Mouse (Mus musculus): ENCODE measurements around the gene Glcci1. TPM values are rescaled to one million over a fixed set of nuclear protein-coding genes. Genes with fewer than 3 reads are reported as not detected.

The Glcci1 gene
- total RNA-seq, 2 experiments from 2014 or later, result 25.3 to 33.5 TPM

DNA sequence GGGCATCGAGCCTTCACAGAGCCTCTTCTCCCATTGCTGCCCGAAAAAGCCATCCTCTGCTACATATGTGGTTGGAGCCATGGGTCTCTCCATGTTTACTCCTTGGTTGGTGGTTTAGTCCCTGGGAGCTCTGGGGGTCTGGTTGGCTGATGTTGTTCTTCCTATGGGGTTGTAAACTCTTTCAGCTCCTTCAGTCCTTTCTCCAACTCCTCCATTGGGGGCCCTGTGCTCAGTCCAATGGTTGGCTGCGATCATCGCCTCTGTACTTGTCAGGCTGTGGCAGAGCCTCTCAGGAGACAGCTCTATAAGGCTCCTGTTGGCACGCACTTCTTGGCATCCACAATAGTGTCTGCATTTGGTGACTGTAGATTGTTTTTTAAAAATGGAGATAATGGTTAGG lies 35.4 kb downstream of the Glcci1 start:
- no peak for DNase-seq (ENCODE audit: low spot score in 2 of 2)

DNA sequence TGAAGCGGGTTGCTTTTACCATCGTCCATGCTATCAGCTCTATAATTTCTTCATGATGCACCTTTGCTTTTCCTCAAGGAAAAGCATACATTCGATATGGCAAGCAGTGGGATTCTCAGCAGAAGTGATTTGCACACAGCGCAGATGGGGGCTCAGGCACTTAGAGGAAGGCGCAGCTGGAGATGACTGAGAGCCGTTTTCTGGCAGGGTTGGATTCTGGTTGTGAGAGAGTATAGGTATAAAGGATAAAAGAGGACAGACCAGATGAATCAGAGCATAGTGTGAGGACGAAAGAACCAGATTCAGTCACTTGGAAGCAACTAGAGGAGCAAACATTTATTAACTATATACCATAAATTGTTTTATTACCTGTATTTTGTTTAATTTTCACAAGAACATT lies 36.4 kb downstream of the Glcci1 start:
- DNase-seq (ENCODE audit: low spot score in 2 of 2), result no peak

DNA sequence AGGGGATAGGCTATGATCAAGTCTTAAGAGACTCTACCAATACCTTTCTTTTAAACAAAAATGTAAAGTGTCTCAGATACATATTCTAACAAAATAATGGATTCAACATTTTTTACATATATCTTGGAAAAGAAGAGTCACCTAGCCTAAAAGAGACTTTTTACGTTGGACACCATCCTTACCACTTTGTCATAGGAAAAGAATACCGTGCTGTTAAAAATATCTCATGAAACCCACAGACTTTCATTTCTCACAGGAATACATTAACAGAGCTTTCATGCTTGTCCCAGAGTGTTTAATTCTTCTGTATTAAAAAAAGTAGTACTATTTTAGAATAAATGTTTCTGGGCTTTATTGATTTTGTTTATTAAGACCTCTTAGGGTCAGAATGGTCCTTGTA lies 41.8 kb downstream of the Glcci1 start:
- DNase-seq (ENCODE audit: low spot score in 2 of 2), result no peak

DNA sequence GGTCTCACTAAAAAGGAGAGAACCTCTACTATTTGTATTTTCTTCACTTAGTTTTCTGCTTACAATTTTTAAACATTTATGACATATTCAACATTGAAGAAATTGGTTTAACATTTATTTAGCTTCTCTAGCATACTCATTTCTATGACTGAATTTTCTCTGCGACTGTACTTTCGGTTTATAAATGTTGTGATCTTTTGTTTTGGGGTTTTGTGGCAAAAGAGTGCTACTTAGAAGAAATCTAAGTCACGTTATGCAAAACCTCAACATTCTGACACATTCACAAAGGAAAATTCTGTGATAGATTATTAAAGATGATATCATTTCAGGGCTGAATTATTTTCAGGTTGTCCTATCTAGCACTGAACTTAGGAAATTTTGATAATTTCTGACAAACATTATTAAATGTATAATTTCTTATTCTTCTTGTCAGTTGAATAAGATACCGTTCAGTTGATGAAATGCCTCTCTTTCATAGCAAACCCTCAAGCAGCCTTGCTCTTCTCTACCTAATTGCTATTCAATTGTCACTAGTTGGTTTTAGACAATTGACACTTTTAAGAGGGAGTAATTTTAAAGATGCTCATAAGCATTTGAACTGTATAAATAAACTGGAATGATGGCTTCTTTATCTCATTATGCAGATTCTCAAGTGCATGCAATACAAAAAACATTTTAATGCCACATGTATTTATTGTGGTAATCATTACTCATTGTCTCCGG lies 47.6 kb downstream of the Glcci1 start:
- DNase-seq (ENCODE audit: low spot score in 2 of 2), result no peak

DNA sequence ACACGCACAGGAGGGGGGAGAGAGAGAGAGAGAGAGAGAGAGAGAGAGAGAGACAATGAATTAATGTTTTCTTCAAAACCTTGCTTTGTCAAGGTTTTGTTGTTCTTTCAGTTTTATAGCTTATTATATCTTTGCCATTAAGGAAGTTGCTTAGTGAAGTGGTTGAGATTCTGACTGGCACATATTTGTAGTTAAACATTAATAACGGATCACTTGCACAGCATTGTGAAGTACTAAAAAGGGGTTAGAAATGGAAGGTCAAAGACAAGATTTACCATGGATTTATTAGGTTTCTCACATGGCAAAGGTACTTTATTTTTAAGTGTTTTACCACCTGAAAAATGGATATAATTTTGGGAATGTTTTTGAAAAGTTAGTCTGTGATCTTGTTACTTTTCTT lies 51.3 kb downstream of the Glcci1 start:
- no peak for DNase-seq (ENCODE audit: low spot score in 2 of 2)

DNA sequence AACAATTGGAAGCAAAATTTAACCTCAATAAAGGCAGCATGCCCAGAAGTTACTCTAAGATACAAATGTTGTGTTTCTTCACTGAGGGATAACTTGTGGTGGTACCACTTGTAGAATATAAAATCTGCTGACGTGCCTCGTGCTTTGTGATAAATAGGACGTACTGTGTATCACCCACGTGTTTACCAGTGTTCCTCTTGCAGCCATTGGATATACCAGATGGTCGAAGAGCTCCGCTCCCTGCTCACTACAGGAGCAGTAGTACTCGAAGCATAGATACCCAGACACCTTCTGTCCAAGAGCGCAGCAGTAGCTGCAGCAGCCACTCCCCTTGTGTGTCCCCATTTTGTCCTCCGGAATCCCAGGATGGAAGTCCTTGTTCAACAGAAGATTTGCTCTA lies 73.0 kb downstream of the Glcci1 start:
- DNase-seq (ENCODE audit: low spot score in 2 of 2), result no peak

DNA sequence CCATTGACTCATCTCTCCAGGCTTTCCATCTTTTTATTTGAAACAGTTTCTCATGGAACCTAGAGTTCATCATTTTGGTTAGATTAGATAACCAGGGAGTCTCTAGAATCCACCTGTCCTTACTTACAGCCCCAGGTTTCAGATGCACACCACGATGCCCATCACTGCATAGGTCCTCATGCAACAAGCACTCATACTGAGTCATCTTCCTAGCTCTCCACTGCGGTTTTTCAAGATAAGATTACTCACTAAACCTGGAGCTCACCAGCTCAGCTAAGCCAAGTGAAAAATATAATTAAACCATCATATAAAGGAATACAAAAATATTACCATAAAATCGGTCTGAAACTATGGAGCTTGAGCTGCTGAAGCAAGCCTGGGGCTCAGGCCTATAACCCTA lies 74.5 kb downstream of the Glcci1 start:
- no peak for DNase-seq (ENCODE audit: low spot score in 2 of 2)

DNA sequence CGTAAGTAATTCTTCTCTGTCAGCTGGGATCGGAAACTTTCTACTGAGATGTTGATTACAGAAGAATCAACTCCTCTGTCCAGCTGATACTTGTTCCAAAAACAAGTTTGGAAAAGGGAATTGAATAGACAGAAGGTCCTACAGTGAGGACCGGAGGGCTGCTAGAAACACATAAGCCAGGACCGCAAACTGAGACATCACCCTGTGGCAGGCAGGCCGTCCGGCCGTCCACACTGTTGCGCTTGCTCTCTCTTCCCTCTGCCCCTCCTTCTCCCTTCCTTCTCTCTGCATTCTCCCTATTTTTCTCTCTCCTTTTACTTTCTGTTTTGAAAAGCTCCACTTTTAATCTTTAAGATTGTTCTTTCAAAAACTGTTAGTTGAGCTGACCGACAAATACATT lies 82.3 kb downstream of the Glcci1 start:
- no peak for DNase-seq (ENCODE audit: low spot score in 2 of 2)

DNA sequence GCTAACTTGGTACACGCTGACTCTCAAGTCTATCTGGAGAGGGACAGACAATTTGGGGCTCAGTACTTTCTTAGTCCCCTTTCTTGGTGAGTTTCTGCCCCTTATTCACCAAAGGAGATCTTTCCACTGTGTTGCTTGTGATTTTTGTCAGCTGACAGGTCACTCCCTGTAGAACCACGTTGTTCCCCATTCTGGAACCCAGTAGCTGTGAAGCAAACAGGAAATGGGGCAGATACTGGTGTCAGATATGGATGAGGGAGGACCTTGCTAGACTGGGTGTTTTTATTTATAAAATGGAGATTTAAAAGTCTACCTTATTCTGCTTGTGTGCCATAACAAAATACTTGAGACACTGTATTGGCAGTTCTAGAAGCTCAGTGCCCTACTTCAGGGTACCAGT lies 108.0 kb downstream of the Glcci1 start:
- no peak for DNase-seq (ENCODE audit: low spot score in 2 of 2)

DNA sequence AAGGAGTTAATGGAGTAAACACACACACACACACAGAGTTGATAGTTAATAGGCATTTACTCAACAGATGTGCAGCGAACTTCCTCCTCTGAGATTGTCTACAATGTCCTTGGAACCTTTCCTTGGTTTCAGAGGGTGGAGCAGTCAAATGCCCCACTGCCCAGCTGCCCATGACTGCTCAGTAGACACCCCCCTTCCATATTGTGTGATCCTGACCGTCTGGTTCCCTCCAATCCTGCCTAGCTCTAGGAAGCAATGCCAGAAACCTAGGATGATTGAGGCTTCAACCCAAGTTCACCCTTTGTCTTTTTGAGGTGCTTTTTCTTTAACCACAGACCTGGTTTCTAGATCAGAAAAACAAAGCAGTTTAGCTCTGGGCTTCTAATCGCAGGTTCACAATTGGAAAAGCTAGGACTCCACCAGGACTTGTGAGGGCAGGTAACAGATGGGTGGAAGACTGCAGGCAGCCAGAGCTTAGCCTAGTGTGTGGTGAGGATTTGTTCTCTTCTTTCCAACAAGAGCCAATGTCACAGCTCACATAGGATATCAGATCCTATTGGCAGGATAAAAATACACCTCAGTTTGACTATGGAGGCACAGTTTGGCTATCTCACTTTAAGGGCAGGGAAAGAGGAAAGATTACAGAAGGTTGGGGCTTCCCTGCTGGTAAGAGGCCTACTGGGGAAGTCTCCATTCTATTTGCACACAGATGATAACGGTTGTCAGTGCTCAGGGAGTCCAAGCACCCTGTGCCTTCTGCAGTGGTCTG lies 110.4 kb downstream of the Glcci1 start:
- no peak for DNase-seq (ENCODE audit: low spot score in 2 of 2)

DNA sequence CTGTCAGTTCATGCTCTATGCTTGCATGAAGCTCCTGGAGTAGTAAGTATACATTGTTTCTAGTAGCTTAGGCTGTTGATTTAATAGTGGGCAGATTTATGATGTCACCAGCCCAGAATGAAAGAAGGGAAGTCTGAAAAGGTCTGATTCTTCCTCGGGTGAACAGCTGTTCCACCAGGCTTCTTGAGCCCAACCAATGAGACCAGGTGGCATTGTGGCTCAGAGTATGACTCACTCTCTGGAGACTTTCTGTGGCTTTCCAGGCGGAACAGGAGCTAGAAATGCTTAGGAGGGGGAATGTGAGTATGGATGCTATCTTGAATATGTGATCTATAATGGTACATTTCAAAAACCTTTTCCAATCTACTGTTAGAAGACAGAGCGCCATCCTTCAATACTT lies 113.6 kb downstream of the Glcci1 start:
- DNase-seq (ENCODE audit: low spot score in 2 of 2), result no peak

DNA sequence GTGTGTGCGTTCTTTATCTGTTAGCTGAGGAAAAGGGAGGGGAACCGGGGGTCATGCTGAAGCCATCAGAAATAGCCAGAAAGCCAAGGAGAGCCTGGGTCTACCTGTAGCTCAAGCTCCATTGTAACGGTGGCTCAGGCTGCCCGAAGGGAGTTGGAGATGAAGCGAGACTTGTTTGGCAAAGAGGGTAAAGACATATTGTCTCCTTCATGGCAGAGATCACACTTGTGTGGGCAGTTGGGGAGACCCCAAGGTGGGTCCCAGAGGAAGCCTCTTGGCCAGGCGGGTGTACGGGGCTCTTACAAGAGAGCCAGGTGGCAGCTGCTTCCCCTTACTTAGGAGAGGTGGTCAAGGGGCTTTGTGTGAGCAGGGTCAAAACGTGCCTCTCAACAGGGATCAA lies 118.8 kb downstream of the Glcci1 start:
- DNase-seq (ENCODE audit: low spot score in 2 of 2), result no peak

DNA sequence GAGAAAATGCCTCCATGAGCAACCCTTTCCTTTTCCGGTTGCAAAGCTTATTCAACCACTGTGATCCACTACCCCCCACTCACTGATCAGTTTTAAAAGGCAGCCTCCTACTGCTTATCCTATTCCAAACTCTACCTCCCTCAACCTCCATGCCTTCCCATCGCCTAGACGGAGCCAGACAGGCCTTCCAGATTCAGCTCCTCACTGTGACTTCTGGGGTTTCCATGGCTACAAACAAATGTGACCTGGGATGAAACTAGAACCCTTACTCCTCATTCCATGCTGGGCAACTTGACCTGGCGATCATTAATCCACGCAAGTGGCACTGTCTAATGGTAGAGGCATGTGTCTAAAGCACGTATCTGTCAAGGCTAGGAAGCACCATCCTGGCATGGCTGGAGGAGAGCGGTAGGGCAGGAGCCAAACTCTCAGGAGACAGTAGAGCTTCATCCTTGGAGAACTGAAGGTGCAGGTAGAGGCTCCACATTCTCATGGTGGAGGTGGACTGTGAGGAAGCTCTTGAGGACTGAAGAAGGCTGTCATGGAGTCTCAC lies 119.4 kb downstream of the Glcci1 start:
- no peak for DNase-seq (ENCODE audit: low spot score in 2 of 2)

DNA sequence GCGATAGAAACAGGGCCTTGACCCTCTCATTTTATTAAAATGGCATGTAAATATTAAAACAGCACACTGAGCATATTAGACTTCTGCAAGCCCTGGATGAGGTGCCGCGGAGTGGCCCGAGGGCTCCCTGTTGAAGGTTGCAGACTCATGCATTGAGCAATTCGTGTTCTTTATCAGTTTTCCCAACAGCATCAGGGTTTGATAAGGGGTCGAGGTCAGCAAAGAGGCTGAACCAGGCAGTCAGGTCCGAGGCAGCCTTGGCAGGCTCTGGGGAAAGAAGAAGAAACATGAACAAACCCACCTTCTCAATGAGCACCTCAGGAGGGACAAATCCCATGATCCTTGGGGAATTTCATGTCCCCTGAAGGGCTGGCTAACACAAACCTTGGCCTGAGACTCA lies 121.1 kb downstream of the Glcci1 start:
- DNase-seq (ENCODE audit: low spot score in 2 of 2), result no peak

DNA sequence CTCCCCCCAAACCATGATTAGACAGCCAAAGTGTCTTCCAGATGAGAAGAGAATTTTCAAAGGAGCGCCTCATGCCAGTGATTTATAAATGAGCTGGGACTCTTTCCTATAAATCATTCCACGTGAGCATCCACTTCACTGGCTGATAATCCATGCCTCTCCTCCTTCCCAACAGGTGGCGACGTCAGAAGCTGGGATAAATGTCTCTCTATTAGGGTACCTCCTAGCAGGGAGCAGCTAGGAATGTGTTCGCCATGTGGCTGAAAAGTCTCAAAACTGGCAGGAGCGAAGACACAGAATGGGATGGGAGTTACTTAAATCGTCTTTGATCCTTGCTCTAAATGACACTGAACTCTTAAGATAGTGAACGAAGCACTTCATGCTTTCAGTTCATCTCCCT lies 122.0 kb downstream of the Glcci1 start:
- DNase-seq (ENCODE audit: low spot score in 2 of 2), result no peak

DNA sequence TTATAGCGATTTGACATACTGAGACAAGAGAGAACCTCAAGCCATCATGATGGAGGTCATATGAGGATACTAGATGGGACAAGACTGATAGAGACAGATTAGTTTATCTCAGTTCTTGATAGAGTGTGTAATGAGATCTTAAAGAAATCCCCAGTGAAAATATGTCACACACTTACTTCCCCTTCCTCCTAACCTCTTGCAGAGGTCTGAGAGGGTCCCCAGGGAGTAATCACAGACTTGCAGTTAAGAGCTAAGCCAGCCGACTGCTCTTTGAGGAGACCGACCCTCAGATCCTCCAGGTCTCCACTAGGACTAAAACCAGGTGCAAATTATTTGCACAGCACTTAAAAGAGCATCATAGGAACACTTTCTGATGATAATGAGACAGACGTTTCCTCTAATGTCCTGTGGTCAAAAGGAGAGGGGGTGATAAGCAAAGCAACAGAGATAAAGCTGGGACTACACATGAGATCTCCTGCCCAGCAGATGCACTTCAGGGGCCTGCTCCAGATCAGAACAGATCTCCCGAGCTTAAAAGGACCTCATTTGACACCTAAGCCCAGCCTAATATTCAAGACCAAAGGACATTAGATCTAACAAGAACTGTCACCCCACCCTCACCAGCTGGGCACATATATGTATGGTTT lies 122.7 kb downstream of the Glcci1 start:
- DNase-seq (ENCODE audit: low spot score in 2 of 2), result no peak

DNA sequence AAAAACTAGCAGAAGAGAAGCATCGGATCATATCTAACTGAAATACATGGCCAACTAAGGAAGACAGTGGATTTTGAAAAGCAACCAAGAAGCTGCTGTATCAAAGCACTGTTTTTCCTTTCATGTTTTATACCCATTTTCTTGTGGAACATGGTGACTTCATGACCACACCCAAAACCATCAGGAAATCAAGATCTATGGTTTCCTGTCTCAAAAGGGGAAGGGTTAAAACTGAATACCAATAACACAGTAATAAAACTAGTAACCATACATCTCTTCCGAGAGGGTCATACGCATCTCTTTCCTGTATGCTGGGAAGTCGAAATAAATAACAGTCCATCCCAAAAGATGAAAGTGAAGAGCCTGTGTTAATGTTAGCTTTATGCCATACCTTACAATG lies 123.3 kb downstream of the Glcci1 start:
- DNase-seq (ENCODE audit: low spot score in 2 of 2), result no peak

DNA sequence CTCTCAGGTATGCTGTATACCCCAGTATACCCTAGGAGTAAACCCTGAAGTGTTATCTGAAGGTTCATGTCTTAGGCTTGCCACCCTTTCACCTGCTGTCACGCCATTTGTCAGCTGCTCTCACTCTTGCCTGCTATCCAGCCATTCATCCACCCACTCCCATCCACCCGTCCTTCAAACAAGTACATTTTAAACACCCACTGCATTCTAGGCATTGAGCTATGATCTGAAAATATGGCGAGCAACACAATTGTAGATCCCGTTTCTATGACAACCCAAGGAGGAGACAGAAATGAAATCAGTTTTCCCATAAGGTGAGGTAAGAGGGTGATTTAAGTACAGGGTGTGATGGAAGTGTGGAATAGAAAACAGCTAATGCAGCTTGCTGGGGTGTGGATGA lies 128.7 kb downstream of the Glcci1 start:
- DNase-seq (ENCODE audit: low spot score in 2 of 2), result no peak

DNA sequence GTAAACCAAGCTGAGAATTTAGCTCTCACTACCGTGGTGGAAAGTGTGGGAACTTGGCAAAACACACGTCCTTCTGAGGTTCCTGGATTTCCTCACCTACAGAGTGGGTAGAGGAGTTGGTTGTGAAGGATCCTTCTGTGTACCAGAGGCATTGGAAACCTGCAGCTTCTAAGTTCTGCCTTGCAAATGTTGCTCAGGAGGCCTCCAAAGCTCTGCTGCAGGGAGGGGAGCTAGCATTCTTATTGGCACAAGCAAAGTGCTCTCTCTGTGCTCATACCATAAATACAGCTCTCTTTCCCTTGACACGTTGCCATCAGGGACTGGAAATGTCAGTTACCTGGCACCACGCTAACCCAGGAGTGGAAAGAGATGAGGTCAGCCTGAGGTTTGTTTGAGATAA lies 129.5 kb downstream of the Glcci1 start:
- DNase-seq (ENCODE audit: low spot score in 2 of 2), result no peak

DNA sequence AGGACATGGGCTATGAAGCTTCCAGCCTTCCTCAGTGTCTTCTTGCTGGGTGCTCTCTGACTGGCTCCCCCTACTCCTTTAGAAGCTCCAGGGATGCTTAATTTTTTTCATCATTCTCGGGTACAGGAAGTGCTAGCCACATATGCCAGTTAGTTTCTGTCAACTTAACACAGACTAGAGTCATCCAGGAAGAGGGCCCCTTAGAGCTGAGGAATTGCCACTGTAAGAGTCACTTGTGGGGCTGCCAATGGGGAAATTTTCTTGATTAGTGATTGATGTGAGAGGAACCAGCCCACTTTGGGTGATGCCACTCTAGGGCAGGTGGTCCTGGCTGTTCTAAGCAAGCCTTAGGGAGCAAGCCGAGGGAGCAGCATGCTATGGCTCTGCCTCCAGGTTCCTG lies 130.1 kb downstream of the Glcci1 start:
- no peak for DNase-seq (ENCODE audit: low spot score in 2 of 2)

DNA sequence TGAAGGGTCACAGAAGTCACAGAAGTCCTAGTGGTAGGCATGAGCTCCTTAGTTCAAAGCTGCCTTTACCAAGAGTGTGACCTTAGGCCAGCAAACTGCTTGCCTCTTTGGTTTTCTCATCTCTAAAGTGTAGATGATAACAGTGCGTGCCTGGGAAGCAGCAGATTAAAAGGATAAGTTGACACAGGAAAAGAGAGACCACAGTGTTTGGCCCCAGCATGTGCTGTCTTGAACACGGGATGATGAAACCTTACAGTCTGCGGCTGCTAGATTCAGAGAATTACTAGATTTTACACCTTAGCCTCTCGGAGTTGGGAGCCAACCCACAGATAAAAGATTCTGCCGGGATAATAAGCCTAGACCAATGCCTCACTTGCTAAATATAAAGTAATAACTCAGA lies 131.5 kb downstream of the Glcci1 start:
- no peak for DNase-seq (ENCODE audit: low spot score in 2 of 2)

DNA sequence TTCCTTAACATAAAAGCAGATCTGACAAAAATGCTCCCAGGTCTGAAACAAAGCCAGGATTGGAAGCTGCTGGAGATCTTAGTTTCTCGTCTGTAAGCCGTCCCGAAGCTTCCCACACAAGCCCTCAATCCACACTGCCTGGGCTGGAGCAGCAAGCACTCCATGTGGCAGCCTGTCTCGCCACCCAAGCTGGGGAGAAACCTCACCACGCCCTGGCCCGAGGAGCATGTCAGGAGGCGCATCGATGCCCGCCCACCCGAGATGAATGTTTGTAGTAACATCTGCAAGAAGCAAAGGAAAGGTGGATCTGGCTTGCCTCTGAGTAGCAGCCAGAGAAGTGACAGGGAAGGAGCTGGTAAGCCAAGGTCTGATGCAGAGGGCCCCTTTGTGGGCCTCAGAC lies 135.3 kb downstream of the Glcci1 start:
- DNase-seq (ENCODE audit: low spot score in 2 of 2), result no peak

Measured in adrenal gland, adult 18-20 months (tissue).